In the genomic region with DNA sequence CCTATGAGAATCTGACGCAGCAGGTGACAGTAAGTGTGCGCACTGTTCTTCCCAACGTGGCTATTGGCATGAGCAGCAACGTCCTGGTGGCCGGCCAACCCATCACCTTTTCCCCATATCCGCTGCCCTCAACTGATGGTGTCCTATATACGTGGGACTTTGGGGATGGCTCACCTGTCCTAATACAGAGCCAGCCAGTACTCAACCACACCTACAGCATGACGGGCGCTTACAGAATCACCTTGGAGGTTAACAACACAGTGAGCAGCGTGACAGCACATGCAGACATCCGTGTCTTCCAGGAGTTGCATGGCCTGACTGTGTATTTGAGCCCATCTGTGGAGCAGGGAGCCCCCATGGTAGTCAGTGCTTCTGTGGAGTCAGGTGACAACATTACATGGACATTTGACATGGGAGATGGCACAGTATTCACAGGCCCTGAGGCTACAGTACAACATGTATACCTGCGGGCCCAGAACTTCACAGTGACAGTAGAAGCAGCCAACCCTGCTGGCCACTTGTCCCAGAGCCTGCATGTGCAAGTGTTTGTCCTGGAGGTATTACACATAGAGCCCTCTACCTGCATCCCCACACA, we compare ENCODE assay signal across 32 mouse cellular contexts. TPM values are rescaled to one million over a fixed set of nuclear protein-coding genes. Genes with fewer than 3 reads are reported as not detected.
"Had no signal": no experiment of that assay in that cellular context is flagged by ENCODE, and none has a peak within 500 bp of the region (broad histone marks: within the 10 kb centered on the region; RNA-seq: fewer than 3 reads in every experiment).

No protein-coding gene starts in this region.

- H3K9ac ChIP-seq: limb, embryonic 13.5 days; limb, embryonic 15.5 days; liver, embryonic 12.5 days; liver, embryonic 13.5 days; liver, embryonic 14.5 days; liver, embryonic 15.5 days; liver, postnatal 0 days; lung, embryonic 14.5 days; lung, embryonic 15.5 days; midbrain, embryonic 12.5 days; midbrain, embryonic 13.5 days; midbrain, embryonic 15.5 days; neural tube, embryonic 12.5 days had no signal

- H3K4me1 ChIP-seq: limb, embryonic 13.5 days; limb, embryonic 15.5 days; liver, embryonic 15.5 days; lung, embryonic 15.5 days; midbrain, embryonic 10.5 days; midbrain, embryonic 12.5 days; midbrain, embryonic 13.5 days; midbrain, embryonic 15.5 days; neural tube, embryonic 12.5 days had no signal

- H3K4me2 ChIP-seq: limb, embryonic 13.5 days; limb, embryonic 15.5 days; liver, embryonic 11.5 days; liver, embryonic 12.5 days; liver, embryonic 13.5 days; liver, embryonic 15.5 days; lung, embryonic 14.5 days; lung, embryonic 15.5 days; midbrain, embryonic 11.5 days; midbrain, embryonic 12.5 days; midbrain, embryonic 13.5 days; midbrain, embryonic 15.5 days; neural tube, embryonic 12.5 days had no signal

- H3K27ac ChIP-seq: left cerebral cortex, adult 2 months; limb, embryonic 13.5 days; limb, embryonic 15.5 days; liver, embryonic 12.5 days; liver, embryonic 13.5 days; liver, embryonic 14.5 days; liver, embryonic 15.5 days; lung, embryonic 15.5 days; macrophage; midbrain, embryonic 10.5 days; midbrain, embryonic 12.5 days; midbrain, embryonic 13.5 days; midbrain, embryonic 15.5 days; neural tube, embryonic 12.5 days had no signal

- H3K4me3 ChIP-seq: left cerebral cortex, adult 2 months; limb, embryonic 13.5 days; limb, embryonic 15.5 days; liver, embryonic 12.5 days; liver, embryonic 13.5 days; liver, embryonic 15.5 days; lung, embryonic 15.5 days; megakaryocyte, embryonic 14.5 days; midbrain, embryonic 10.5 days; midbrain, embryonic 12.5 days; midbrain, embryonic 13.5 days; midbrain, embryonic 15.5 days; myocyte; neural tube, embryonic 12.5 days had no signal

- H3K27me3 ChIP-seq: limb, embryonic 13.5 days; limb, embryonic 15.5 days; liver, embryonic 12.5 days; liver, embryonic 13.5 days; liver, embryonic 15.5 days; lung, embryonic 15.5 days; megakaryocyte, embryonic 14.5 days; midbrain, embryonic 12.5 days; midbrain, embryonic 13.5 days; midbrain, embryonic 15.5 days; neural tube, embryonic 12.5 days had no signal

- DNase-seq: left cerebral cortex, postnatal 4 days; liver; liver, embryonic 13.5 days; liver, postnatal 0 days; lung, adult 18-20 months; lung, adult 2 months; lung, embryonic 14.5 days; lung, postnatal 10 days; lung, postnatal 14 days; lung, postnatal 36 days; lung, postnatal 4 days; midbrain, embryonic 14.5 days had no signal

- ATAC-seq: liver, embryonic 12.5 days; liver, postnatal 0 days; lung, postnatal 0 days; midbrain, embryonic 13.5 days; midbrain, embryonic 15.5 days; midbrain, embryonic 16.5 days had no signal

- H3K9me3 ChIP-seq: limb, embryonic 13.5 days; limb, embryonic 15.5 days; liver, embryonic 12.5 days; liver, embryonic 13.5 days; liver, embryonic 15.5 days; lung, embryonic 15.5 days; megakaryocyte, embryonic 14.5 days; midbrain, embryonic 10.5 days; midbrain, embryonic 12.5 days; midbrain, embryonic 13.5 days; midbrain, embryonic 15.5 days; neural tube, embryonic 12.5 days had no signal

RNA-seq across cellular contexts. Expression of gene Rab26, which starts 38.7 kb away (rescaled TPM):
- total RNA-seq: monocyte, adult 5-6 weeks had no signal
- polyA plus RNA-seq: macrophage had no signal

RNA-seq across cellular contexts. Expression of gene Nthl1, which starts 59.7 kb away (rescaled TPM):
- total RNA-seq: monocyte, adult 5-6 weeks had no signal
